8 mouse cellular contexts compared by ENCODE assay signal in genomic region chr16:32099638-32100150, GRCm38 (mm10). TPM values are rescaled to one million over a fixed set of nuclear protein-coding genes. Genes with fewer than 3 reads are reported as not detected.
A peak's percentile ranks its signal among the peaks of the same experiment; 100 is the strongest.
DNase-seq lines count a peak whose midpoint lies in the region; ATAC-seq and TF ChIP-seq lines count a peak whose summit lies in the region.

TSS of gene Pigx (minus strand) at chr16:32099740.
TSS of gene Cep19 (plus strand) at chr16:32099800.

- H3K36me3 ChIP-seq in embryonic facial prominence, embryonic 15.5 days, result peaks cover 18% of the 10 kb centered on the region
- peaks cover 38% of the 10 kb centered on the region for H3K36me3 ChIP-seq in heart, embryonic 10.5 days
- peaks cover 36% of the 10 kb centered on the region for H3K36me3 ChIP-seq in kidney, embryonic 15.5 days

- H3K9me3 ChIP-seq in embryonic facial prominence, embryonic 15.5 days (replicated peaks), result no peaks in the 10 kb centered on the region
- no peaks in the 10 kb centered on the region for H3K9me3 ChIP-seq in heart, embryonic 10.5 days
- H3K9me3 ChIP-seq in kidney, embryonic 15.5 days (replicated peaks), result no peaks in the 10 kb centered on the region

- H3K27me3 ChIP-seq in embryonic facial prominence, embryonic 15.5 days, result no peaks in the 10 kb centered on the region
- no peaks in the 10 kb centered on the region for H3K27me3 ChIP-seq in heart, embryonic 10.5 days (ENCODE audit: insufficient read depth, poor library complexity, severe bottlenecking)
- no peaks in the 10 kb centered on the region for H3K27me3 ChIP-seq in kidney, embryonic 15.5 days

- TF ChIP-seq CTCF in bone marrow, adult 2 months (IDR thresholded peaks at IDR 0.05; ENCODE audit: control insufficient read depth, insufficient read depth, low read length), result no peak

- TF ChIP-seq POLR2A in bone marrow, adult 2 months (IDR thresholded peaks at IDR 0.05; ENCODE audit: borderline replicate concordance, control insufficient read depth, low read depth, low read length), result no peak

- peak within 1 kb of the TSS; percentile 91 for H3K4me3 ChIP-seq in bone marrow, adult 2 months (replicated peaks; ENCODE audit: control insufficient read depth, low read depth, low read length)
- H3K4me3 ChIP-seq in embryonic facial prominence, embryonic 15.5 days (replicated peaks), result peak within 1 kb of the TSS; percentile 75
- H3K4me3 ChIP-seq in heart, embryonic 10.5 days, result peak within 1 kb of the TSS; percentile 87
- peak within 1 kb of the TSS; percentile 98 for H3K4me3 ChIP-seq in kidney, embryonic 15.5 days (replicated peaks)

- under 1% methylated on average over 34 of the region's 34 CpGs for WGBS in bone marrow, adult 2 months
- under 1% methylated on average over 34 of the region's 34 CpGs for WGBS in embryonic facial prominence, embryonic 15.5 days
- WGBS in heart, embryonic 10.5 days, result under 1% methylated on average over 34 of the region's 34 CpGs
- WGBS in kidney, embryonic 15.5 days, result under 1% methylated on average over 34 of the region's 34 CpGs

- ATAC-seq in embryonic facial prominence, embryonic 15.5 days (ENCODE audit: insufficient number of reproducible peaks, low FRiP score, low TSS enrichment, low read depth), result peak; percentile 96
- ATAC-seq in kidney, embryonic 15.5 days (replicated peaks; ENCODE audit: low FRiP score), result peak; percentile 98
- peak; percentile 81 for ATAC-seq in monocyte, adult 5-6 weeks (replicated peaks; ENCODE audit: insufficient number of reproducible peaks, low FRiP score, low TSS enrichment, poor library complexity, severe bottlenecking)

- peaks cover 4% of the 10 kb centered on the region for H3K4me1 ChIP-seq in bone marrow, adult 2 months (ENCODE audit: control insufficient read depth, insufficient read depth, low read length)
- peaks cover 15% of the 10 kb centered on the region for H3K4me1 ChIP-seq in embryonic facial prominence, embryonic 15.5 days
- H3K4me1 ChIP-seq in heart, embryonic 10.5 days, result peaks cover 9% of the 10 kb centered on the region
- H3K4me1 ChIP-seq in kidney, embryonic 15.5 days, result peaks cover 20% of the 10 kb centered on the region

- H3K4me2 ChIP-seq in embryonic facial prominence, embryonic 15.5 days (replicated peaks), result peak within 1 kb of the TSS; percentile 68
- peak within 1 kb of the TSS; percentile 81 for H3K4me2 ChIP-seq in kidney, embryonic 15.5 days

- peak; percentile 91 for DNase-seq in 416B (ENCODE audit: low read depth)
- DNase-seq in heart, embryonic 10.5 days (ENCODE audit: low spot score), result peak; percentile 95
- peak; percentile 92 for DNase-seq in liver
- peak; percentile 84 to 93 for DNase-seq in spleen, postnatal 4 days (ENCODE audit: low spot score in 2 of 2)

- H3K27ac ChIP-seq in bone marrow, adult 2 months (ENCODE audit: control insufficient read depth, insufficient read depth, low read depth, low read length, poor library complexity), result peak within 1 kb of the TSS; percentile 82
- peak within 1 kb of the TSS; percentile 84 for H3K27ac ChIP-seq in embryonic facial prominence, embryonic 15.5 days (replicated peaks)
- H3K27ac ChIP-seq in heart, embryonic 10.5 days, result peak within 1 kb of the TSS; percentile 94
- peak within 1 kb of the TSS; percentile 96 for H3K27ac ChIP-seq in kidney, embryonic 15.5 days

- peak within 1 kb of the TSS; percentile 75 for H3K9ac ChIP-seq in embryonic facial prominence, embryonic 15.5 days
- peak within 1 kb of the TSS; percentile 88 for H3K9ac ChIP-seq in kidney, embryonic 15.5 days

RNA-seq across cellular contexts. Expression of gene Pigx, which starts in this region (rescaled TPM):
- 11.1 and 35.7 TPM in 2 replicates for polyA plus RNA-seq in bone marrow, adult 2 months (2011; ENCODE audit: insufficient read depth, insufficient read length, low replicate concordance, missing spikeins)
- polyA plus RNA-seq in embryonic facial prominence, embryonic 15.5 days (2015; fragmentation: Nextera tagmentation; extraction: Ambion mirVana), result 87.5 and 90.5 TPM in 2 replicates
- 87.2 and 102 TPM in 2 replicates for polyA plus RNA-seq in heart, embryonic 10.5 days (2016; fragmentation: Nextera tagmentation; extraction: Ambion mirVana)
- polyA plus RNA-seq in kidney, embryonic 15.5 days (2015; fragmentation: Nextera tagmentation; extraction: Ambion mirVana), result 127 and 131 TPM in 2 replicates
- total RNA-seq in monocyte, adult 5-6 weeks (2017), result 47.5 to 86.8 TPM (median 70.6 TPM) in 3 replicates

RNA-seq across cellular contexts. Expression of gene Cep19, which starts in this region (rescaled TPM):
- polyA plus RNA-seq in bone marrow, adult 2 months (2011; ENCODE audit: insufficient read depth, insufficient read length, low replicate concordance, missing spikeins), result 4.5 and 11.3 TPM in 2 replicates
- polyA plus RNA-seq in embryonic facial prominence, embryonic 15.5 days (2015; fragmentation: Nextera tagmentation; extraction: Ambion mirVana), result 27.0 and 29.9 TPM in 2 replicates
- 25.5 and 25.9 TPM in 2 replicates for polyA plus RNA-seq in heart, embryonic 10.5 days (2016; fragmentation: Nextera tagmentation; extraction: Ambion mirVana)
- 38.3 and 39.8 TPM in 2 replicates for polyA plus RNA-seq in kidney, embryonic 15.5 days (2015; fragmentation: Nextera tagmentation; extraction: Ambion mirVana)
- 11.1 to 15.4 TPM (median 12.7 TPM) in 3 replicates for total RNA-seq in monocyte, adult 5-6 weeks (2017)

Comparison
In these comparisons a context has a peak if more than half of its experiments do, and no peak if none do; other contexts are left out.
1. Peak in every context shown above with its lines: DNase-seq, ATAC-seq, H3K4me3 ChIP-seq and H3K27ac ChIP-seq.